Mouse (Mus musculus) adrenal gland, postnatal 14 days (tissue): ENCODE data around the gene Stk38l. TPM values are rescaled to one million over a fixed set of nuclear protein-coding genes. Genes with fewer than 3 reads are reported as not detected.
"Not testable (repeated sequence)": the region's sequence is repeated elsewhere in the genome, so short reads cannot be mapped to it uniquely, and the experiment has no call there.

ENCODE experiments used
- DNase-seq: peaks from one replicate; pipeline ENCODE4 v3.0.0; 2021; ENCODE audit warnings: mixed read lengths
- total RNA-seq: library from RNA; stranded (reverse); gene quantifications from 2 replicates; pipeline ENCODE4 v1.2.3, GENCODE M21; 2021

Gene Stk38l
- total RNA-seq, 1 experiment from 2014 or later, result 18.9 TPM

DNA sequence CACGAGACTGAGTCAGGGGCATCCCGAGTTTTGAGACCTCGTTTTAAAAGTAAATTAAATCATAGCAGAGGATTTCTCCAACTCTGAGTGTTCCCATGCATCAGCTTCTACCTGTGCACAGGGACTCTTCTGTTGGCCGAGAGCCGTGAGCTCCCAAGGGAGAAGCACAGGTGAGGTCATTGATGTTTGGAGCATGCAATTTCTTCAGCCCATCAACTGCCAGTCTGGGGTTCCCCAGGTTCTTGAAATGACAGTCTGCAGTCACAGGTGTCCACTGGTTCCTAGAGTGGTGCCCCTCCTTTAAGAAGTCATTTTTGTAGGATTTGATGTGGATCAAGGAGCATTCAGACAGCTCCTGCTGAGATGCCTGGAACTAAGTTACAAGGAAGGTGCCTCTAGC is 46.0 kb downstream of the Stk38l start:
- no peak for DNase-seq

DNA sequence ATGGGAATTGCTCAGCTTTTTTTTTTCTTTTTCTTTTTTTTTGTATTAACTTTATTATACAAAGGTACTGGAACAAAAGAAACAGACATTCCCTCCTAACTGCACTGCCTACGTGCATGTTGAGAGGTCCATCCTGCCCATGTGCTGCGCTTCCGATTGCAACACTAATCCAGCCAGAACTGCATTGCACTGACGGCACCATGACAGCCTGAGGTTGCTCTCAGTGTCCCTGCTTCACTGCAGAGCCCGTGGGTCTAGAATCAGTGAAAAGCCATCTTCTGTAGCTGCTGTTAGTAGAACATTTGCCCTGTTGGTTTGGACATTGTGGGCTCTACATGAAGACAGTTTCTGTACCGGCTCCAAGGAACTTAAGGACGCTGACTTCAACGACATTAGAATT is 51.1 kb downstream of the Stk38l start:
- DNase-seq, result not testable (repeated sequence)

DNA sequence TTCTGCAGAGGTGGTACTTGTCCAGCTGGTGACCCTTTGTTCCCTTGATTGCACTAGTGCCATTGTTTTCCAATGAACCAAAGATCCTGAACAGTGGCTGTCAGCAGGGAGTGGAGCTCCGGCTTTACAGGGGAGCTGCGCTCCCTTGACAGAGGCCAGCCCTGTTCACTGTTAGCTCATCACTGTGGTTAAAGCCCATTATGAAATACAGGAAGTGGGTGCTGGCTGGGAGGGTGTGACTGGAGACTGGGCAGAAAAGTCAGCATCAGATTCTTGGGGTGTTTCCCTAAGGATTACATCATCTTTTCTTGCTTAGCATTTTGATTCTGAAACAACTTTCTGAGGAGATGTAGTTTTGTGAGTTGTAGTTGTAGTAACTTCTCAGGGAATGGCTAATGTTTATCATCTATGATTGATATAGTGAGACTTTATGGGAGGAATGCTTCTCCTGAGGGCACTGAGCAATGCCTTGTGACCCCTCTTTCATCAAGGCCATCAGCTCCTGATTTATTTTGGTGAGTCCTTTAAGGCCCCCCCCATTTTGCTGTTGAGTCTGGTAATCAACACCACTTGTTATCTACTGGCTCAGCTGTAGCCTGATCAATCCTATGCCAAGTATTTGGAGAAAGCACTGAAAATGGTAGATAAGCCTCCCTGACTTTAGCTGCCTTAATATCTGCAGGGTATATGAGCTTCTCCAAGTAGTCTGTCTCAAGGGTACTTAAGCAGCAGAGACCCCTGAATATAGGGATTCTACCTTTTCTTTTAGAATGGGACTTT is 52.0 kb downstream of the Stk38l start:
- peak; percentile 21 for DNase-seq

DNA sequence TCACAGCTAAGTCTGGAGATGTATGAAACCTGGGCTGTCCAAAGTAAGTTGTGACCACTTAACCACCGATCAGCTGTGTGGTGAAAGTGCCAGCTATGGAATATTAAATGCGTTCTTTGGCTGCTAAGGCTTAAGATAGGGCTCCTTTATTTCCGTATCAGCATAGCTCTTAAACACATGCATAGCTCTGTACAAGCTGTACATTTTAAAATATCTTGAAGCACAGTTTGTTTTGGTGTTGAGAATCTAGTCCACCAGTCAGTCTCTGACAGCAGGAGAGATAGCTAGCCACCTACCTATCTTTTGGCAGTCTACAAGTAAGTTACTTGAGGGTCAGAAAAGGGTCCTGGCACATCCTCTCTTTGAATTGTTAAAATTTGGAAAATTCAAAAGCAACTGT is 53.3 kb downstream of the Stk38l start:
- no peak for DNase-seq

DNA sequence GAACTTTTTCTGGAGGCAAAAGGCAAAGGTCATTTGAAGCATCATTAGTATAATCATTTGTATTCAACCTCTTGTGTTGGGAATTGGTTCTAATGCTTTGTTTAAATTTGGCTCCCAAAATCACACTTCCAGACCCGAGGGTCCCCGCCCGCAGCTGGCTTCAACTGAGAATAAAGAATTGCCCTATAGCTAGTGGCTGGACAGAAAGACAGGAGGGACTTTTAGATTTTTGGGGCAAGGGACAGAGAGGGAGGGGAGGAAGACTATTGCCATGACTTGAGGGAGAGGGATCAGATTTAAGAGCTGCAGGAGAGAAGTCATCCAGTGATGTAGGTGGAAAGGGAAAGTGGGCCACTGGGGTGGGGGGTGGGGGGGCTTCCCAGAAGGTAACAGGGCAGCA is 56.8 kb downstream of the Stk38l start:
- DNase-seq, result no peak

DNA sequence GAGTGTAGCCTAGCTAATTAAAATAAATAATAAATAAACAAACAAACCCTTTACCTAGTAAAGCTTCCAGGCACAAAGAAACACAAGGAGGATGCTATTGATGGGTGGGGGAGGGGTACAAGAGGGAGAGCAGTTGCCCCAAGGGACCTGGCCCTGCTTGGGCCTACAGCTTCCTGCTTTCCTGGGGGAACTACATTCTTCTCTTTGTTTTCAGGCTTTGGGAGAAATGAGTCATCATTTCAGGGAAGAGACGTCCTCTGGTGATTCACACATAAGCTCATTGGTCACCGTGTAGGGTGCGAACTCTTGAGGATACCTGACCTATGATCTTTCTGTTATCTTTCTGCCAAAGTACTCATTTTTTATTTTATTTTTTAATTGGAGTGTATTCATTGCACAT is 68.7 kb downstream of the Stk38l start:
- no peak for DNase-seq

DNA sequence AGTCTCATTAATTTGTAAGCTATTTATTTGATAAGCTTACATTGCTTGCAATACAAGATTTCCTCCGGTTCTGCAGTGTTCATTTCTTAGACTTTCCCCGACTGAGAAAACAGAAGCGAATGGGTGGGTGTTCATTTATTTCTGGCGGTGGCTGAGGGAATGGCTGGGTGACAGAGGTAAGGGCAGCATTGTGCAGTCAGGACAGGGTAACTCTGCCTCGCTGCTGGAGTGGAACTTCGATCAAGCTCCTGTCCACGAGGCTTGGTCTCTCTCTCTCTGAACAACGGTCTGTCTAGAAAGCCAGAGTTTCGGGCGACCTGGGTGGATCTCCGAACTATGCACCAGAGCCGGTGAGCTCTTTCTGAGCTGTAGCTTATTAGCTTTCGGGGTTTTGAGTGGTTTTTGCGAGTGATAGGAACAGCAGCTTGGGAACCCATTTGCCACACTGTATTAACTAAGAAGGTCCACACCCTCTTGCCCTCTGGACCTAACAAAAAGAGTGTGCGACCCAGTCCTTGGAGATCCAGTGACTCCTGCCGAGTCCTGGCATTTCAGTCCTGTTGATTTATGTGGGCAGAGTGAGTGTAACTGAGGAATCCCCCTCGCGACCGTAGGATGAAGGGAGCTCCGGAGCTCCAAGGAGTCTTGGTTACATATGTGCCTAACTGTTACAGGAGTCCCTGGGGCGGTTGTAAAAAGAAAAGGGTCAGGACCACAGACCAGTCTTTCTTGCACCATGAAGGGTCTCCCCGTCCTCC is 70.5 kb downstream of the Stk38l start:
- DNase-seq, result no peak

DNA sequence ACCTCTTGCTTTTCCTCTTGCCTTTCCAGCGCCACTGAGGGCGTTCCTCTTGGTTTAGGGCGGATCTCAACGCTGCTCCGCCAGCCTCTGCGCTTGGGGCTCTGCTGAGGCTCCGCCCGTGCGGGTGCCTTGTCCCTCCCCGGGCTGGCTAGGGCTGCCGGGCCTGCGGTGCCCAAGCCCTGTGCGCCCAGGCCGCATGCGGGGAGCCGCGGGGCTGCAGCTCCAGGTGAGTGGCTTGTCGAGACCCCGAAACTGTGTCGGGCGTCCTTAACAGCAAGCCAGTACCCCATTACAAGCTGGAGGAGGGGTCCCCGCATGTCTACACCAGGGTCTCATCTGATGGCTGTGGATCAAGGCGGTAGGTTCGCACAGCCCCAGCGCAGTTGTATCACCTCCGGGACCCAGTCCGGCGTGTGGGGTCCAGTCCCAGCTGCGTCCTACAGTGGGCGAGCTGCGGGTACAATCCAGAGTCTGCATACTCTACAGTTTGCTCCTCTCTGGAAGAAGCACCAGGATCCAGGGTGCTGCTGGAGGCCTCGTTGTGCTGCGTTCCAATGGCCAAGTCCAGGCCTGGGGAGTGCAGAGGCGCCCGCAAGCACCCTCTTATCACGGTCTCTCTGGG is 71.2 kb downstream of the Stk38l start, which contains the start of gene Arntl2:
Arntl2 (plus strand) TSS at position 132 of the 622 bp plus-strand sequence.
- peak; percentile 89 for DNase-seq

DNA sequence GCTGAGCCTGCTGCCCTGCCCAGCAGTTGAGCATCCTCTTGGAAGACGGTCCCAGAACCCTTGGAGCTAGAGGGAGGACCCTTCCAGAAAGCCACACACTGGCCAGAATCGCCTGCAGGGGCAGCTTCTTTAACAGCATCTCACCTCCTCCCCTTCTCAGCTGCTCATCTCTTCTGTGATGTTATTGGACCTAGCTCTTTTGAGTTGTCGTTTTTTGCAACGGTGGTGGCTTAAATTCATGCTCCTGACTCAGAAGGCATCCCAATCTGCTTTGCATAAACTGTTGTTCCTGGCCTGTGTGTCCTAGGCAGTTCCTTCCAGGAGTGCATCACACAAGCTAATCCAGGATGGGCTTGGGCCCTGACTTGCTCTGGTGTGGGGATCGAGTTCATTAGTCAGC is 72.7 kb downstream of the Stk38l start:
- DNase-seq, result no peak

DNA sequence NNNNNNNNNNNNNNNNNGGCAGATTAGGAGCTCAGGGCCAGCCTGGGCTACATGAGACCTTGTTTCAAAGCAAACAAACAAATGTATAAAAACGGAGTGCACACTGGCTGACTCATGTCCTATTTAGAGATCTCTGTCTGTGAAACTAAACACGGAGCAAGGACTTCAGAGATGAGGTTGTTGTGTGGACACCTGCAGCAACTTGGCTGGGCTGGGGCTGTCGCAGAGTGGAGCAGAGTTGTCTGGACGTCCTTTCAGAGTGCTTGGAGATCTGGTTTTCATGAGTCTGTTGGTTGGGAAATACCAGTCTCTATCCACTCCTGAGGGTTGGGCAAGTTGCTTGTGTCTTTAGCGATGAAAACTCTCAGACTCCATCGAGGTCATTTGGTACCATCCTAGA is 85.2 kb downstream of the Stk38l start:
- no peak for DNase-seq

DNA sequence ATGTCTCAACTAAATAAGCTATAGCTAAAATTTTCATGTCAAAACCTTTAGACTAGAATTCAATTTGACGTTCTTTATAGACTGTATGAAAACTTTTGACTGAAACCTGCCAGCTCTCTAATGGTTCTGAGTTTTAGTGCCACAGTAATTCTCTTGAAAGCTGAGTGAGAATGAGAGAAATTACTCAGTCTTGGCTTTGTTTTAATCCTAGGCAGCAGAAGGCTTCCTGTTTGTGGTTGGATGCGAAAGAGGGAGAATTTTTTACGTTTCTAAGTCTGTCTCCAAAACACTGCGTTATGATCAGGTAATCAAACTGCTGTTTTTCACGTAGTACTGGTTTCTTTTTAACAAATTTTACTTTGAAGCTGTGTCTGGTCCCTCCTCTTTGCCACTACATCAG is 88.2 kb downstream of the Stk38l start:
- DNase-seq, result no peak

DNA sequence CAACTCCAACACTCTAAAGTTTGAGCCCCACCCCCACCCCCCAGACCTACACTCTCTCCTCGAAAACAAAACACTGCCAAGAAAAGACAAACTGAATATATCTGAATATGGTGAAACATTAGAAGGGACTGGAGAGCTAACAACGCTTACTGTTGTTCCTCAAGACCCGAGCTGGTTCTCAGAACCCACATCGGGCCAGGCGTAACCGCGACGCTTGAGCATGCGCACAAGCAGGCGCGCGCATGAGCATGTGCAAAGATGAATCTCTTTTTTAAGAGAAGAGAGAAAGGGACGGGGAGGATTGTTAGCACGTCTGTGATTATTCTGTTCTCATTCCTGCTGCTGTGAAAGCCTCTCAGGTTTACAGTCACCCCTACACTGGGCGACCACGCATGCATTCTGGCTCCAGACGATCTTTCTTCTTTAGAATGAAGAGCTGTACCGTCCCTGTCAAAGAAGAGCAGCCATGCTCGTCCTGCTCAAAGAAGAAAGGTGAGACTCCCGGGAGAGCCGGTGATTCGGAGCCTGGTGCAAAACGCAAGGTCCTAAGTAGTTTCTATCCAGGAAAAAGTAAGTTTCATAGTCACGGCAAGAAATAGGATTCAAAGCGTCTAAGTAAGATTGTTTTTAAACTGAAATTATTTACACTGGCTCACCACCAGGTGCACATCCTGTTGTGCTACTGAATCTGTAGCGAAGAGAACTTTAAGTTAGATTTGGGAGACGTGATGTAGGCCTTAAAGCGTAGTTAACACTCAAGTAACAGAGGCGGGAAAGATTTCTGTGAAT is 95.6 kb downstream of the Stk38l start:
- DNase-seq, result no peak

DNA sequence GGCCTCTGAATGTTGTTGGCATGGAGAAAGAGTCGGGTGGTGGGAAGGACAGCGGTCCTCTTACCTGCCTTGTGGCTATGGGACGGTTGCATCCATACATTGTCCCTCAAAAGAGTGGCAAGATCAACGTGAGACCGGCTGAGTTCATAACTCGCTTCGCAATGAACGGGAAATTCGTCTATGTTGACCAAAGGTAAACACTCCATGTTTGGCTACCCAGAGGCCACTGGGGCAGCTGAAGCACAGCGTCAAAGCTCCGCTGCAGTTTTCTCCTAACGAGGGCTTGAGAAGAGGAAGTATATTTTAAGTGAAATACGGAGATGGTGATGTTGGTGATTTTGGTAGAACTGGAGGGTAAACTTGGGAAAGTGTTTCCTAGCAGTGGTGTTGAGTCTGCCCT is 97.2 kb downstream of the Stk38l start:
- no peak for DNase-seq

DNA sequence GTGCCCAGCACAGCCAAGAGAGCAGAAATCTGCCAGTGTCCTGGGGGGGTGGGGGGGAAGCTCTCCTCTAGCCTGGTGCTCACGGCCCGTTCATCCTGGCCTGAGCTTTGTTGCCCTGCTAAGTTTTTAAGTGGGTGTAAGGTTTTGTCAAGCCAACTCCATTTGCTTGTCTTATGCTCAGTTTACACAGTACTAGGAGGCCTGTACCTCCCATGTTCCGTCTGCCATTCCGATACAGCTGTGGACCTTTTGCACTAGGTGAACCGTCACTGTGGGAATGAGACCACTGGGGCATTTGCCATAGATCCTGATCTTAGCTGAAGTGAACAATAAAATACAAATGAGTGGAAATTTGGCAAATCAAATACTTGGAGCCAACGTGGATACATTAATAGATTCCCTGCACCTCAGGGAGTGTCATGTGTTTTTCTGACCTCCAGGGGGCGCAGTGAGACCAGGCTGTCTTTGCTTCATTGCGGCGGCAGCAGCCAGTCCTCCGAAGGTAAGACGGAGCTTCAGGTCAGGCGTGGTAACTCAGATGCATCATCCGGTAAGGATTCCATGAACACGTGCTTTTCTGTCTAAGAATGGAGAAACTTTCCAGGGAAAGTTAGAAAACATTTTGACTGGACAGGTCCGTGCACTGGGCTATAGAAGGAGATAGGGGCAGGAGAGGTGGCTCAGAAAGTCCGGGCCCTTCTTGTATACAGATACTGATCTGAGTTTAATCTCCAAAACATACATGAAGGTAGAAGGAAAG is 100.1 kb downstream of the Stk38l start:
- peak; percentile 85 for DNase-seq

DNA sequence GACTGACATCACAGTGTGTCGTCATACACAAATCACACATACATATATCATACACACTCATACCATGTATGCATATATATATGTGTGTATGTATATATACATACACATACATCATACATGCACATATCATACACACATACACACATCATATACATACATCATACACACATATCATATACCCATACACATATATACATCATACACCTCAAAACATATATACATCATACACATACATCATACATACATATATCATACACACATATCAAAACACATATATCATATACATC is 100.6 kb downstream of the Stk38l start:
- DNase-seq, result no peak

Other genes with a start within 250 kb of the Stk38l start
- 91.9 and 93.3 TPM in 2 replicates for gene Itpr2, start 222.8 kb upstream of the Stk38l start, total RNA-seq
- 92.2 and 94.2 TPM in 2 replicates for gene Fgfr1op2, start 147.8 kb upstream of the Stk38l start, total RNA-seq
- 40.4 and 48.7 TPM in 2 replicates for gene Ints13, start 147.2 kb upstream of the Stk38l start, total RNA-seq
- 63.7 and 66.8 TPM in 2 replicates for gene Med21, start 82.4 kb upstream of the Stk38l start, total RNA-seq
- gene Tm7sf3, start 82.2 kb upstream of the Stk38l start, total RNA-seq, result 38.3 and 40.4 TPM in 2 replicates
- gene Arntl2, start 71.1 kb downstream of the Stk38l start, total RNA-seq, result 1.3 and 3.2 TPM in 2 replicates
- not detected in 2 replicates for gene Smco2, start 125.1 kb downstream of the Stk38l start, total RNA-seq
- gene Ppfibp1, start 163.5 kb downstream of the Stk38l start, total RNA-seq, result 83.0 and 102 TPM in 2 replicates
- gene 1700034J05Rik, start 229.4 kb downstream of the Stk38l start, total RNA-seq, result not detected in 2 replicates